Mouse (Mus musculus) liver, embryonic 14.5 days (tissue): ENCODE measurements at regions not wholly inside any gene's neighbourhood (a gene's known extent, or its start where the extent isn't known, plus 50 kb on each side); places are given as distances from the start of the nearest gene placed in this dataset.

Experiments
- ATAC-seq: fragments of 200-750 bp; cut with Nextera tagmentation; 2 replicates; pipeline ENCODE4 v1.8.0; 2017; ENCODE audit warnings: moderate number of reproducible peaks, mild to moderate bottlenecking, moderate library complexity; ENCODE audit not compliant: insufficient read depth
- DNase-seq, 3 experiments: peaks; one replicate each; pipeline ENCODE4 v3.0.0-alpha.2; 2012 to 2013; ENCODE audit warnings: low read depth in 3 of 3, low spot score in 3 of 3
- H3K27ac ChIP-seq: fragments of 300-500 bp; sonication (generic); 2 replicates; pipeline ENCODE4 v1.5.1; 2014; ENCODE audit warnings: moderate library complexity, mild to moderate bottlenecking, control low read depth, inconsistent platforms
- H3K27me3 ChIP-seq: fragments of 300-500 bp; sonication (generic); 2 replicates; pipeline ENCODE4 v1.6.1; 2014; ENCODE audit warnings: mild to moderate bottlenecking, low read length, moderate library complexity; ENCODE audit not compliant: control insufficient read depth, insufficient read depth
- H3K36me3 ChIP-seq: fragments of 300-500 bp; sonication (generic); replicated peaks from 2 replicates; pipeline ENCODE4 v1.6.1; 2014; ENCODE audit warnings: low read depth; ENCODE audit not compliant: control insufficient read depth, insufficient read depth
- H3K4me1 ChIP-seq, 2 experiments: fragments of 200-500 bp in 1 of 2; fragments of 300-500 bp in 1 of 2; sonication (generic) in 1 of 2; replicated peaks; 2 replicates each; pipeline ENCODE4 v1.6.1; 2012 to 2014; ENCODE audit warnings: antibody characterized with exemption in 1 of 2, inconsistent platforms in 1 of 2, low read length in 1 of 2; ENCODE audit not compliant: control insufficient read depth in 2 of 2, insufficient read depth in 2 of 2
- H3K4me2 ChIP-seq: fragments of 300-500 bp; sonication (generic); 2 replicates; pipeline ENCODE4 v1.6.1; 2014; ENCODE audit warnings: low read depth, mild to moderate bottlenecking, control low read depth, moderate library complexity
- H3K4me3 ChIP-seq, 2 experiments: fragments of 200-500 bp in 1 of 2; fragments of 300-500 bp in 1 of 2; sonication (generic) in 1 of 2; 2 replicates each; pipeline ENCODE4 v1.5.1; 2012 to 2014; ENCODE audit warnings: low read depth in 2 of 2, low read length in 2 of 2, mild to moderate bottlenecking in 2 of 2, control low read depth in 1 of 2, inconsistent platforms in 1 of 2, moderate library complexity in 1 of 2; ENCODE audit not compliant: insufficient read depth in 1 of 2
- H3K9ac ChIP-seq: fragments of 300-500 bp; sonication (generic); replicated peaks from 2 replicates; pipeline ENCODE4 v1.6.1; 2014; ENCODE audit warnings: mild to moderate bottlenecking, control low read depth, moderate library complexity
- H3K9me3 ChIP-seq: fragments of 300-500 bp; sonication (generic); 2 replicates; pipeline ENCODE4 v1.6.1; 2016; ENCODE audit warnings: low read length, mixed read lengths; ENCODE audit not compliant: control insufficient read depth
- CTCF ChIP-seq: IDR thresholded peaks from 2 replicates; pipeline ENCODE4 v1.5.1; 2016; ENCODE audit warnings: antibody characterized with exemption, low read depth, control low read depth
- EP300 ChIP-seq: IDR thresholded peaks from 2 replicates; pipeline ENCODE4 v1.6.1; 2016; ENCODE audit warnings: antibody characterized with exemption, low read depth
- WGBS: fragments of 180-500 bp; shearing (Covaris S2); extraction: QIAGEN DNeasy Blood & Tissue Kit; methylation state at CpG from one replicate; pipeline ENCODE4 v1.1.7; 2014; ENCODE audit not compliant: insufficient replicate concordance; 5-methylcytosine and 5-hydroxymethylcytosine counted together

DNA sequence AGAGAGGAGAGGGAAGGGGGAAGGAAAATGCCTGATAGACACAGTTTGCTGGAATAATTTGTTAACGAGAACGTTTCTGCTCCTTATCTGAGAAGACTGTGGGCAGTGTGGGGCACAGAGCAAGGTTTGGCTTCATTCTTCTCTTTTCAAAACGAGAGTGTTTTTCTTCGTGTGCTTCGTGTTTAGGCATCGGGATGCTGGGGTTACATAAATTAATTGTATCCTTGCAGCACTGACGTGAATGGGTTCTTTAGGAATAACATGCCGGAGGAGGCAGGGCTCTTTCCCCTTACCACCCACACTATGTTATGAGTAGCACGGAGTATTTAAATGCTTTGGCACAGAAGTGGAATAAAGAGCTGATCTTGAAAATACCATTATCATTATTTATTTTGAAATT is 110.9 kb upstream of the Hhip start:
- no peaks in the 10 kb centered on the region for H3K36me3 ChIP-seq

DNA sequence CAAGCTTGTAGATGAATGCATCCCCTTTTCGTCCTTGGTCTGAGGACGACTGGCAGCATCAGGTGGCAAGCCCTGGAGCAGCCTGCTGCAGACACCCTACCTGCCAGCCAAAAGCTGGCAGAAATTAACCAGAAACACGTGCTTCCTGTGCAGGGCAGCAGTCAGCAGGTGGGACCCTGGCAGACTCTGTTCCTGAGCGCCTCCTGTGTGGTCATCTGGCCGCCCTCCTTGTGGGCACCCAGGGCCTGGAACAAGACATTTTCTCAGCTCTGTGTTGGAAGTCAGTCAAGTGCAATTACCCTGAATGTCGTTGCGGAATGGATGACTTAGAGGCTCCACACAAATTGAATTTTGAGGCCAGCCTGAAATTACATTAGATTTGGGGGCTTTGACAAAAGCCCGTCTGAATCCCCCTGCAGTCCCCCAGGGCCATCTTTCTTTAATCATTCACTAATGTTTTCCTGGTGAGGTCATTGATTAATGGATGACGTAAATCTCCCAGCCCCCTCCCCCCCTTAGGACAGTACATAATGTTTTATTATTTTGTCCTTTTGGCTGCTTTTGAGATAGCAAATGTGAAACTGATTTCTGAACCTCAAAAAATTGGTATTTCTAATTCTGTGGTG is 91.8 kb upstream of the Hhip start:
- DNase-seq, result no peak
- no peaks in the 10 kb centered on the region for H3K36me3 ChIP-seq

More for the DNA sequence above, 110.9 kb upstream of the Hhip start:
- Histone ChIP-seq H3K4me3 (no peak overlapping the region), H3K4me1 (no peaks in the 10 kb centered on the region), H3K9ac (no peak overlapping the region), H3K27me3 (no peaks in the 10 kb centered on the region), H3K4me2 (no peak overlapping the region), H3K9me3 (no peaks in the 10 kb centered on the region), H3K27ac (no peak overlapping the region)
- TF ChIP-seq EP300, result no peak
- TF ChIP-seq CTCF, result no peak
- ATAC-seq (no peak), DNase-seq (no peak)
- 56% methylated on average over 9 of the region's 9 CpGs for WGBS

DNA sequence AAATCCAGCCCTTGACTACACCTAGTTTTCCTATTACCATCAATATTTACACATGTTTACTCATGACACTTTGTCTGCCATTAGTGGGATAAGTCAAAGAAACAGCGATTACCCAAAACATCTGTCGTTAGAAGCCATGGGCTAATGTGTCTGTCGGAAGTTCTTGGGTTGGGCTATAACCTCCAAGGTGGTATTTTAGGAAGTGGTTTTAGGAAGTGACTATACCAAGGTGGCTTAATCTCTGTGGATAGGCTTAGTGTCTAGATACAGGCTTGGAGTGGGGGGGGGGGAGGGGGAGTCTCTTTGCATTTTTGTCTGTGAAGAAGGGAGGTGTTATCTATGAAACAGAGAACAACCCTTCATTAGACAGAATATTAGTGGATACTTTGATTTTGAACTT is 90.1 kb upstream of the Hhip start:
- 28% methylated on average over 3 of the region's 3 CpGs for WGBS
- no peak overlapping the region for H3K4me2 ChIP-seq
- H3K9ac ChIP-seq, result no peak overlapping the region
- H3K36me3 ChIP-seq, result no peaks in the 10 kb centered on the region
- ATAC-seq (no peak), DNase-seq (no peak)
- H3K4me1 ChIP-seq, result no peaks in the 10 kb centered on the region
- H3K27me3 ChIP-seq, result no peaks in the 10 kb centered on the region
- H3K4me3 ChIP-seq, result no peak overlapping the region
- no peak for TF ChIP-seq CTCF
- TF ChIP-seq EP300, result no peak
- no peaks in the 10 kb centered on the region for H3K9me3 ChIP-seq
- no peak overlapping the region for H3K27ac ChIP-seq

More for the DNA sequence above, 91.8 kb upstream of the Hhip start:
- 58% methylated on average over 9 of the region's 9 CpGs for WGBS
- Histone ChIP-seq H3K4me1 (no peaks in the 10 kb centered on the region), H3K4me3 (no peak overlapping the region), H3K9ac (no peak overlapping the region), H3K9me3 (no peaks in the 10 kb centered on the region), H3K27ac (no peak overlapping the region), H3K4me2 (no peak overlapping the region), H3K27me3 (no peaks in the 10 kb centered on the region)
- TF ChIP-seq EP300 (no peak), CTCF (no peak)
- no peak for ATAC-seq

DNA sequence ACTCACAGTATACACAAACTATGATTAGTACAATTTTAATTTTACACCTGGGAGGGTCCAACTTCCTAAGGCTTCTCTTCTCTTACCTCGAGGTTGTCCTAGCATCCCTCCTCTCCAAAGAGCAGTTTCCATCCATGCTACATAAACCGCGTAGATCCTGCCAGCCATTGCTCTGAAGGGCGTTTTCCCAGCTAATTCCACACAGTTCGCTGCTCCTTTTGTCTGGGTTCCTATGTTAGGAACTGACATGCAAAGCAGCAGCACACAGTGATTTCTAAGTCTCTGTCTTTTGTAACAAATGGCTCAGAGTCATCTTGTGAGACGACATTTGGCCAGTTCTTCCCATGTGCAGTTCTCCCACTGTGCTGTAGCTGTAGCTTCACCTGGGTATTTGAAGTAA is 80.7 kb upstream of the Hhip start:
- H3K4me2 ChIP-seq, result no peak overlapping the region
- H3K36me3 ChIP-seq, result no peaks in the 10 kb centered on the region
- H3K27me3 ChIP-seq, result no peaks in the 10 kb centered on the region
- H3K9me3 ChIP-seq, result no peaks in the 10 kb centered on the region
- DNase-seq, result no peak
- ATAC-seq, result no peak
- TF ChIP-seq EP300 (no peak), CTCF (no peak)
- H3K4me3 ChIP-seq, result no peak overlapping the region
- H3K4me1 ChIP-seq, result no peaks in the 10 kb centered on the region
- H3K9ac ChIP-seq, result no peak overlapping the region
- WGBS, result 64% methylated on average over 6 of the region's 6 CpGs
- no peak overlapping the region for H3K27ac ChIP-seq

GRCm38 (mm10) chr8:80120378-80120965 is 62.7 kb upstream of the Hhip start:
- WGBS, result 63% methylated on average over 3 of the region's 3 CpGs

More at GRCm38 (mm10) chr8:80120378-80120965, 62.7 kb upstream of the Hhip start:
- H3K4me3 ChIP-seq, result no peak overlapping the region
- no peak for ATAC-seq
- no peaks in the 10 kb centered on the region for H3K4me1 ChIP-seq
- no peak for DNase-seq
- no peak overlapping the region for H3K4me2 ChIP-seq
- TF ChIP-seq EP300 (no peak), CTCF (no peak)
- H3K27ac ChIP-seq, result no peak overlapping the region
- H3K36me3 ChIP-seq, result no peaks in the 10 kb centered on the region
- no peaks in the 10 kb centered on the region for H3K27me3 ChIP-seq
- no peak overlapping the region for H3K9ac ChIP-seq
- H3K9me3 ChIP-seq, result no peaks in the 10 kb centered on the region
